Mouse (Mus musculus) spleen, adult 2 months (tissue): ENCODE data around the gene Bag1. TPM values are rescaled to one million over a fixed set of nuclear protein-coding genes. Genes with fewer than 3 reads are reported as not detected.

Experiments used
- DNase-seq, 2 experiments: peaks; one replicate each; pipeline versions ENCODE4 v3.0.0 to v3.0.0-alpha.2; 2012 to 2021; ENCODE audit warnings: low spot score in 2 of 2, low read depth in 1 of 2
- H3K27ac ChIP-seq: fragments of 200-500 bp; 2 replicates; pipeline ENCODE4 v1.5.1; 2012; ENCODE audit warnings: low read length, inconsistent platforms; ENCODE audit not compliant: insufficient read depth
- H3K27me3 ChIP-seq: fragments of 200-500 bp; 2 replicates; pipeline ENCODE4 v1.6.1; 2012; ENCODE audit warnings: mild to moderate bottlenecking, moderate library complexity, low read length, inconsistent platforms; ENCODE audit not compliant: control insufficient read depth, insufficient read depth
- H3K36me3 ChIP-seq: fragments of 200-500 bp; 2 replicates; pipeline ENCODE4 v1.6.1; 2012; ENCODE audit warnings: mild to moderate bottlenecking, low read length, inconsistent platforms; ENCODE audit not compliant: control insufficient read depth, insufficient read depth
- H3K4me1 ChIP-seq: fragments of 200-500 bp; 2 replicates; pipeline ENCODE4 v1.6.1; 2011; ENCODE audit warnings: inconsistent platforms; ENCODE audit not compliant: control insufficient read depth, insufficient read depth, insufficient read length
- H3K4me3 ChIP-seq: fragments of 200-500 bp; 2 replicates; pipeline ENCODE4 v1.5.1; 2011; ENCODE audit warnings: mild to moderate bottlenecking, inconsistent platforms; ENCODE audit not compliant: insufficient read depth, insufficient read length; ENCODE audit errors: extremely low read depth
- CTCF ChIP-seq: fragments of 200-500 bp; IDR thresholded peaks from 2 replicates; pipeline ENCODE4 v1.5.1; 2011; ENCODE audit warnings: mild to moderate bottlenecking, inconsistent platforms; ENCODE audit not compliant: insufficient read depth, insufficient read length, insufficient replicate concordance; ENCODE audit errors: extremely low read depth
- POLR2A ChIP-seq: fragments of 200-500 bp; IDR thresholded peaks from 2 replicates; pipeline ENCODE4 v1.6.1; 2011; ENCODE audit warnings: low read depth, low read length, inconsistent platforms
- WGBS: fragments of 180-500 bp; shearing (Covaris S2); methylation state at CpG from one replicate; pipeline ENCODE4 v1.1.7; 2018; 5-methylcytosine and 5-hydroxymethylcytosine counted together
- polyA plus RNA-seq: library from polyadenylated mRNA; depleted of rRNA; stranded (reverse); fragments of >200 nt; gene quantifications from 2 replicates; pipeline ENCODE4 v1.2.3, GENCODE M21; 2012

Bag1 gene
- polyA plus RNA-seq, 1 experiment, result 43.8 TPM

DNA sequence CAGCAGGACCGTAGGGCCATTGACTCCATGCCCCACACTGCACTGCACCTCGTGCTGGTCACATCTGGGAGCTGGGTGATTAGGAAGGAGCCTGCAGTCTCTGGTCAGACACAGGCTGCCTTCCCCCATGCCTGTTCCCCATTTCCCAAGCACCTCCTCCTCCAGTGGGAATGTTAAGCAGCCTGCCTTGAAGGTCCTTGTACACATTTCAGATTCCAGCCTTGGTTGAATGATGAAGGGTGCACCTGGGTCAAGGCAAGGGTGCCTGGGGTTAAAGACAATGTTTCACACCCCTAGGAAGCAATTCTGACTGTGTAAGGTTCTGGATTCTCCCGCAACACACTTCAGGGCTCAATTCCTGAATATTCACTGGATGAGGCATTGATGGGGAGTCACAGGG lies 26.8 kb downstream of the Bag1 start:
- TF ChIP-seq CTCF, result no peak
- no peak for TF ChIP-seq POLR2A
- H3K36me3 ChIP-seq, result no peaks in the 10 kb centered on the region
- DNase-seq, result no peak
- H3K4me1 ChIP-seq, result no peaks in the 10 kb centered on the region
- no peaks in the 10 kb centered on the region for H3K27me3 ChIP-seq
- no peak overlapping the region for H3K27ac ChIP-seq
- WGBS, result 89% methylated on average over 3 of the region's 3 CpGs
- no peak overlapping the region for H3K4me3 ChIP-seq

DNA sequence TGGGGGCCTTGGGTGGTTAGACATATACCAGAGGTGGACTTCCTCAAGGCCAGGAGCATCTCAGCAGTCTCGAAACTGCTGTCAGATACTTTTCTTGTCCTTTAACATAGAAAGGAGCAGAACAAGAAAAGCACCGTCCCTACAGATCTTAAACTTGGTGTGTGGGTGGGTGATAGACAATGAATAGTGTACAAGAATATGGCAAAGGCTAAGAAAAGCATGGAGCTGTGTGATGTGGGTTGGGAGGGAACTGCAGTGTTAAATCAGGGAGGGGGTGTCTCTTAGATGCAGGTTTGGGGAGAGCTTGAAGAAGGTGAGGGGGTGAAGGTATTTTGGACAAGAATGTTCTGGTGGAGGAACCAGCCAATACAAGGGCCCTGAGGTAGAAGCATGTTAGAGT lies 27.5 kb downstream of the Bag1 start:
- no peaks in the 10 kb centered on the region for H3K4me1 ChIP-seq
- no peak for TF ChIP-seq POLR2A
- TF ChIP-seq CTCF, result no peak
- 79% methylated on average over 2 of the region's 2 CpGs for WGBS
- H3K27me3 ChIP-seq, result no peaks in the 10 kb centered on the region
- no peak overlapping the region for H3K27ac ChIP-seq
- no peak for DNase-seq
- no peak overlapping the region for H3K4me3 ChIP-seq
- no peaks in the 10 kb centered on the region for H3K36me3 ChIP-seq

GRCm38 (mm10) chr4:40919785-40920184 lies 28.3 kb downstream of the Bag1 start, which contains the start of gene Spink4:
TSS of gene Spink4 (plus strand) at chr4:40920052.
- no peaks in the 10 kb centered on the region for H3K4me1 ChIP-seq
- H3K27ac ChIP-seq, result no peak within 1 kb of the TSS
- no peaks in the 10 kb centered on the region for H3K36me3 ChIP-seq
- H3K27me3 ChIP-seq, result no peaks in the 10 kb centered on the region
- TF ChIP-seq CTCF (no peak), POLR2A (no peak)
- WGBS, result 43% methylated on average over 3 of the region's 3 CpGs
- DNase-seq, result no peak
- H3K4me3 ChIP-seq, result no peak within 1 kb of the TSS

DNA sequence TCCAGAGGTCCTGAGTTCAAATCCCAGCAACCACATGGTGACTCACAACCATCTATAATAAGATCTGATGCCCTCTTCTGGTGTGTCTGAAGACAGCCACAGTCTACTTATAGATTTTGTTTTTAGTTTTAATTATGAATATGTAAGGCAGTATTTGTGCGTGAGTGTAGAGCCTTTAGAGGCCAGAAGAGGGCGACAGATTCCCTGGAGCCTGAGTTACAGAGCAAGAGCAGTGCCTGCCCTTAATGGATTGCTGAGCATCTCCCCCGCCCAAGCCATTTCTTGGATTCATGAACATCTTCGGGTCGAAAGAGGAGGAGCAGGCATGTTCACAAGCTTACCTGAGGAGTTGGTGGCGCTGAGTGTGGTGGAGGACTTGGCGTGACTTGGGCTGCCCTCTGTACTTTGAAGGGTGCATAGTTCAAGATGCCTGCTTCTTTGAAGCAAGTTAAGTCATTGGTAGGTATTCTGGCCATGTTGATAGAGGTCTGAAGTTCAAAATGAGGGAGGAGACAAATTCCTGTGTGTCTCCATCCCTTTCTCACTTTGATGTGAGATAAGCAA lies 31.4 kb downstream of the Bag1 start:
- no peak for DNase-seq
- Histone ChIP-seq H3K4me1 (no peaks in the 10 kb centered on the region), H3K27ac (no peak overlapping the region), H3K27me3 (no peaks in the 10 kb centered on the region), H3K36me3 (no peaks in the 10 kb centered on the region), H3K4me3 (no peak overlapping the region)
- TF ChIP-seq CTCF (no peak), POLR2A (no peak)
- WGBS, result 95% methylated on average over 7 of the region's 7 CpGs

GRCm38 (mm10) chr4:40915947-40916346 lies 32.1 kb downstream of the Bag1 start:
- WGBS, result 83% methylated on average over 5 of the region's 5 CpGs
- TF ChIP-seq CTCF (no peak), POLR2A (no peak)
- Histone ChIP-seq H3K27me3 (no peaks in the 10 kb centered on the region), H3K4me3 (no peak overlapping the region), H3K4me1 (no peaks in the 10 kb centered on the region), H3K36me3 (no peaks in the 10 kb centered on the region), H3K27ac (no peak overlapping the region)
- DNase-seq, result no peak

DNA sequence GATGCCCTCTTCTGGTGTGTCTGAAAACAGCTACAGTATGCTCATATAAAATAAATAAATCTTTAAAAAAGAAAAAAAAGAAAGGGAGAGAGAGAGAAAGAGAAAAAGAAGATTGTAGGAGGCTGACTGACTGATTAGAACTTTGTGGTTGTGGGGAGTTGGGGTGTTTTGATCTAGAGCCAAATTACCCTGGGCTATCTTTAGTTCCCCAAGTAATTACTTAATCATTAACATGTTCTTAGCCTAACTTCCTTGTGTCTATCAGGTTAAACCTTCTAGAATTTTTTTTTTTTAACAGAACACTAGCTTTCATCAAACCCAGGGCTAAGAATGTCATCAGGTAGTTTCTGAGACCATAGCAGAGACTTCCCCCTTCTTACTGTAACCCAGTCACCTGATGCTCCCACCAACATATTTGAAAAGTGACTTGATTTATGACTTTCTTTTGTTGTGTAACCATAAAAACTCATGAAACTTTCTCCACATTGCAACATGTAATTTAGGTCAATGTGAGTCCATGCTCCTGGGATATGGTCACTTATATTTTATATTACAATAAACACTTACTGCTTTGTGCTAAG lies 33.7 kb downstream of the Bag1 start:
- no peak overlapping the region for H3K4me3 ChIP-seq
- H3K36me3 ChIP-seq, result no peaks in the 10 kb centered on the region
- H3K27me3 ChIP-seq, result no peaks in the 10 kb centered on the region
- DNase-seq, result no peak
- TF ChIP-seq POLR2A (no peak), CTCF (no peak)
- no peak overlapping the region for H3K27ac ChIP-seq
- no peaks in the 10 kb centered on the region for H3K4me1 ChIP-seq

- no peak for TF ChIP-seq CTCF
- no peak for TF ChIP-seq POLR2A
- no peak for DNase-seq
- no peaks in the 10 kb centered on the region for H3K4me1 ChIP-seq
- H3K36me3 ChIP-seq, result no peaks in the 10 kb centered on the region
- no peak overlapping the region for H3K4me3 ChIP-seq
- H3K27ac ChIP-seq, result no peak overlapping the region
- no peaks in the 10 kb centered on the region for H3K27me3 ChIP-seq
- WGBS, result 74% methylated on average over 20 of the region's 20 CpGs
Observed at GRCm38 (mm10) chr4:40908261-40908969, 39.7 kb downstream of the Bag1 start.
